Mouse (Mus musculus): ENCODE data around the gene Rpl9-ps1.

GRCm38 (mm10) chr11:83671743-83672142 is 26.3 kb upstream of the Rpl9-ps1 start:
- TF ChIP-seq CTCF (IDR thresholded peaks at IDR 0.05; ENCODE audit: low read depth) = no peak
- TF ChIP-seq EP300 (IDR thresholded peaks at IDR 0.05; ENCODE audit: low read depth) = no peak
